Mouse (Mus musculus) G1E (cell line): Measurements from ENCODE around the gene Ugt1a6b.

Experiments used
- CTCF ChIP-seq: IDR thresholded peaks from 2 replicates; pipeline ENCODE4 v1.5.1; 2012; ENCODE audit warnings: low read depth, low read length, inconsistent platforms, mixed read lengths
- GATA1 ChIP-seq: IDR thresholded peaks from 2 replicates; pipeline ENCODE4 v1.6.1; 2012; ENCODE audit warnings: borderline replicate concordance, low read length, inconsistent platforms, mixed read lengths
- GATA2 ChIP-seq: IDR thresholded peaks from 2 replicates; pipeline ENCODE4 v1.6.1; 2012; ENCODE audit warnings: low read depth, low read length, inconsistent platforms, borderline replicate concordance
- POLR2AphosphoS5 ChIP-seq: IDR thresholded peaks from 2 replicates; pipeline ENCODE4 v1.6.1; 2012; ENCODE audit warnings: low read depth, low read length, inconsistent platforms; ENCODE audit not compliant: insufficient replicate concordance
- TAL1 ChIP-seq: conservative IDR thresholded peaks from 2 replicates; pipeline ENCODE4 v1.6.1; 2012; ENCODE audit warnings: low read depth, low read length, inconsistent platforms, mixed read lengths

DNA sequence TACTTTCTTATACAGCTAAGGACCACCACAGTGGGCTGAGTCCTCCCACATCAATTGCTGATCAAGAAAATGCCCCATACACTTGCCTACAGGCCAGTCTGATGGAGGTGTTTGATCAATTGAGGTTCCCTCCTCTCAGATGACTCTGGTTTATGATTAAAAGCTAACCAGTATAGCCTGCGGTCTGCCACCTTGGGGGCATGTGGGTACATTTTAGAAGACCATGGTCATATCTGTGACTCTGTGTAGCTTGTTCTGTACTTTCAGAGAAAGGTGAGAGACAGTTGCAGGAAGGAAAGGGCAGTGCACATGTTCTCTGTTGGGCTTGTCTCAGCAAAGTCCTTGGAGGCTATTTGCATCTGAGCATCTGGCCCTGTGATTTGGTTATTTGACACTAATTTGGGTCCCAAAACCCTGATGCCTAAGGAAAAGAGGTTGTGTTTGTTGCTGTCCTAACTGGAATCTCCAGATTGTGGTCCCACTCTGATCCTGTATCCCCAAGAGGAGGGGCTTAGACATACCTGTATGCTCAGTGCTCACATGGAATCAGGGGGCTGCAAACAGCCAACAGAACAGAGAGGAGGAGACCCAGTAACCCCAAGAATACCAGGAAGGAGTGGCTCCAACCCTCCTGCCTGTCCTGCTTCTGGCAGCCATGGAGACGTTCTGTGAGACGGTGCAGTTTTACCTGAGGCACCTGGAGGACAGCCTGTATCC is 129.8 kb downstream of the Ugt1a6b start:
- TF ChIP-seq CTCF (no peak), TAL1 (no peak), POLR2AphosphoS5 (no peak), GATA2 (no peak), GATA1 (no peak)
